Mouse (Mus musculus): Measurements from ENCODE around the gene Celsr1. TPM values are rescaled to one million over a fixed set of nuclear protein-coding genes. Genes with fewer than 3 reads are reported as not detected.

Celsr1 gene
- polyA plus RNA-seq (2015; fragmentation: Nextera tagmentation; extraction: Ambion mirVana), result 3.7 and 3.9 TPM in 2 replicates

DNA sequence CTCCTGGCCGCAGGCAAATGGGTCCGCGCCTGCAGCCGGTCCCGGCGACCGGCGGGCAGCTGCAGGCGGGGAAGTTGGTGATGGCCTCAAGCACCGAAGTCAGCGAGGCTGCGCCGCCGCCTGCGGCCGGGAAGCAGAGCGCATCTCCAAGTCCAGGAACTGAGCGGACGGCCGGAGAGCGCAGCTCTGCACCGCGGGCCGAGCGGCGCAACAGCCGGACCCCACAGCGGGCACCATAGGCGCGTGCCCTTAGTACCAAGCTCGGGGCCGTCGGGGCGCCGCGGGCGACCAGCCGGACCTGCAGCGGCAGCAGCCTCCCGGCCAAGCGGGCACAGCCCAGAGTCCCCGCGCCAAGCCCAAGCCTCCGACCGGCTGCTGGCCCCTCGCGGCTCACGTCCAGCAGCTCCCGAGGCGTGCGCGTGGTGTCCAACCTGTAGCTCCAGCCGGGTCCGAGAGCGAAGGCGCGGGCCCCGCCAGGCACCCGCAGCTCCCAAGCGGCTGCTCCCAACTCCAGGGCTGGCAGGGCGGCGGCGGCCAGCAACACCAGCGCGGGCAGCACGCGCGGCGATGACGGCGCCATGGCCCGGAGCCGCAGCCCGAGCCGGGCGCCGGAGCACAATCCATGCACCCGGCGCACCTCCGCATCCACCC is at the start of gene Celsr1:
Gene Celsr1, minus strand, starts transcription at position 587 of the 651 bp plus-strand sequence.
- Histone ChIP-seq H3K27ac (peak within 1 kb of the TSS; percentile 94), H3K9ac (peak within 1 kb of the TSS; percentile 77), H3K4me2 (peak within 1 kb of the TSS; percentile 91), H3K9me3 (replicated peaks) (peaks cover 7% of the 10 kb centered on the region), H3K4me3 (replicated peaks) (peak within 1 kb of the TSS; percentile 72), H3K36me3 (peaks cover 21% of the 10 kb centered on the region), H3K27me3 (peaks cover 31% of the 10 kb centered on the region), H3K4me1 (peaks cover 59% of the 10 kb centered on the region)
- ATAC-seq (replicated peaks; ENCODE audit: low FRiP score), result peak; percentile 25; the same call in 1 of the 2 replicates
- under 1% methylated on average over 75 of the region's 80 CpGs for WGBS

DNA sequence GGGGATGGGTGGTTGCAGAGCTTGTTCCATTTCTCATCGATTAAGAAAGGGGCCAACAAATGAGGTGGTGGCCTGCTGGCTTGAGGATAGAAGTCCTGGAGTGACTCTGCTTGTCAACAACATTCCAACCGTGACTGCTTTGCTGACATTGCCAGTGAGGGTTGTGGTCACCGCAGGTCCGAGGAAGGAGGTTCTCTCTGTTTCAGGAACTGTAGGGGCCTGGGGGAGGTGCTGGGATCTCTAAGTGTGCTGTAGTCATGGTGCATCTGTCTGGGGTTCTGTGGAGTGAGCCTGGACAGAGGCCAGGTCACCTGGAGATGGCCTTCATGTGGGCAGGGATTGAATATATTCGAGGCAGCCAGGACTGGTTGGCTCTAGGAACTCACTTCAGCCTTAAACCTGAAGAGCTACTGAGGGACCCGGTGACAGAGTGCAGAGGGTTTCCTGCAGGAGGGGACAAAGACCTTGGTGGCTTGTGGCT is 49.7 kb upstream of the Celsr1 start:
- H3K9ac ChIP-seq, result no peak overlapping the region
- H3K27ac ChIP-seq, result 0 out of 2 replicates have a peak overlapping the region, but pooled peaks have one; percentile 20
- 30% methylated on average over 6 of the region's 6 CpGs for WGBS
- H3K36me3 ChIP-seq, result no peaks in the 10 kb centered on the region
- H3K9me3 ChIP-seq (replicated peaks), result no peaks in the 10 kb centered on the region
- no peak for ATAC-seq (replicated peaks; ENCODE audit: low FRiP score)
- H3K27me3 ChIP-seq, result no peaks in the 10 kb centered on the region
- peaks cover 99% of the 10 kb centered on the region for H3K4me1 ChIP-seq
- no peak overlapping the region for H3K4me3 ChIP-seq (replicated peaks)
- H3K4me2 ChIP-seq, result no peak overlapping the region

DNA sequence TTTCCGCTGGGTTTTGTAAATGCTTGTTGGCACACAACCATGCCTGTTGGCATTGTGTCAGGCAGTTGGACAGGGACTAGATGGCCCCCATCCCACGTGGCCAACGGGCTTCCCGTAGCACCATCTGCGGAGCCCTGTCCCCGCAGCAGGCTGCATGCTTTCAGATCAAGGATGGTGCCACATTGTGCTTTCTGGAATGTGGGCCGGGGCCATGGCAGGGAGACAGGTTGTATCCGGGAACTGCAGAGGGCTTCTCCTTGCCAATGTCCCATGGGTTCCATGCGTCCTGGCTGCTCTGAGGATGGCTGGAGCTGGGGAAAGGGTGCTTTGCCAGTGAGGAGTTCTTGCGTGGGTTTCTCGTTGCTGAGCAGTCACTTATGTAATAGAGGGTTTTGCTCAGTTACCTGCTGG is 49.0 kb upstream of the Celsr1 start:
- no peak overlapping the region for H3K4me3 ChIP-seq (replicated peaks)
- H3K9me3 ChIP-seq (replicated peaks), result no peaks in the 10 kb centered on the region
- peaks cover 99% of the 10 kb centered on the region for H3K4me1 ChIP-seq
- H3K9ac ChIP-seq, result no peak overlapping the region
- 79% methylated on average over 11 of the region's 11 CpGs for WGBS
- H3K27me3 ChIP-seq, result no peaks in the 10 kb centered on the region
- no peak overlapping the region for H3K4me2 ChIP-seq
- H3K36me3 ChIP-seq, result no peaks in the 10 kb centered on the region
- H3K27ac ChIP-seq, result no peak overlapping the region
- no peak for ATAC-seq (replicated peaks; ENCODE audit: low FRiP score)

DNA sequence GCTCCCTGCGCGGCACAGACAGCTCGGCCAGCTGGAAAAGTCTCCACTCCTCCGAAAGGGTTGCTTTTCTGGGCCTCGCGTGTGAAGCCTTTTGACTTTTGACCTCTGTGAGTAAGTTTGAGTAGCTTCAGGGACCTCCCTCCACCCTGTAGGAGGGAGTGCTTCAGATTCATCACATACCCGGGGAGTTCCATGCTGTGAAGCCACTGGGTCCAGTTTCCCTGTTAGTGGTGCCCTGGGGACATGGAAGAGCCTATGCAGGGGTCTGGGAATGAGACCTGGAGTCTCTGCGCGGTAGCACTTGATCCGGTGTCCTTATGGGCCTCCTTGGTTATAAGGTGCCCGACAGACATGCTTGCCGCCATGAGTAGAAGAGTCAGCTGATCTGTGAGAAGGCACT is 48.1 kb upstream of the Celsr1 start:
- Histone ChIP-seq H3K4me2 (no peak overlapping the region), H3K27ac (peak overlapping the region; percentile 48; the same call in 1 of the 2 replicates)

DNA sequence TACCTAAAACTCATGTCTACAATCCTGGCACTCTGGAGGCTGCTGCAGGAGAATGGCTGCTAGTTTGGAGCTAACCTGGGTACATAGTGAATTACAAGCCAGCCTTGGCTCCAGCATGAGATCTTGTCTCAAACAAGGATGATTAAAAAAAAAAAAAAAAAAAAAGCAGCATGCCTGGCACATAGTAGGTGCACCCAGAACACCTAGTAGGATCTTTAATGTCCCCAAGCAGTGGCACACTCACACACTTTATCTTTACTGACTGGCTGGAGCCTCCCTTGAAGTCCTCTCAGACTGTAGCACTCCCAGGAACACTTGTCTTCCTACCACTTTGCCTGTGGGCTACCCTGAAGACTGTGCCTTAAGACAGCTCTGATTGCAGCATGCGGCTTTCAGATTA is 46.8 kb upstream of the Celsr1 start:
- ATAC-seq (replicated peaks; ENCODE audit: low FRiP score), result no peak
- H3K27ac ChIP-seq, result no peak overlapping the region
- 85% methylated on average over 1 of the region's 1 CpGs for WGBS
- no peaks in the 10 kb centered on the region for H3K27me3 ChIP-seq
- H3K36me3 ChIP-seq, result no peaks in the 10 kb centered on the region
- H3K9ac ChIP-seq, result no peak overlapping the region
- H3K4me2 ChIP-seq, result no peak overlapping the region
- peaks cover 95% of the 10 kb centered on the region for H3K4me1 ChIP-seq
- H3K9me3 ChIP-seq (replicated peaks), result no peaks in the 10 kb centered on the region
- no peak overlapping the region for H3K4me3 ChIP-seq (replicated peaks)

More for the DNA sequence above, 48.1 kb upstream of the Celsr1 start:
- Histone ChIP-seq H3K4me3 (replicated peaks) (no peak overlapping the region), H3K9ac (no peak overlapping the region), H3K36me3 (no peaks in the 10 kb centered on the region), H3K9me3 (replicated peaks) (no peaks in the 10 kb centered on the region), H3K4me1 (peaks cover 95% of the 10 kb centered on the region), H3K27me3 (no peaks in the 10 kb centered on the region)
- no peak for ATAC-seq (replicated peaks; ENCODE audit: low FRiP score)
- WGBS, result 47% methylated on average over 12 of the region's 12 CpGs

DNA sequence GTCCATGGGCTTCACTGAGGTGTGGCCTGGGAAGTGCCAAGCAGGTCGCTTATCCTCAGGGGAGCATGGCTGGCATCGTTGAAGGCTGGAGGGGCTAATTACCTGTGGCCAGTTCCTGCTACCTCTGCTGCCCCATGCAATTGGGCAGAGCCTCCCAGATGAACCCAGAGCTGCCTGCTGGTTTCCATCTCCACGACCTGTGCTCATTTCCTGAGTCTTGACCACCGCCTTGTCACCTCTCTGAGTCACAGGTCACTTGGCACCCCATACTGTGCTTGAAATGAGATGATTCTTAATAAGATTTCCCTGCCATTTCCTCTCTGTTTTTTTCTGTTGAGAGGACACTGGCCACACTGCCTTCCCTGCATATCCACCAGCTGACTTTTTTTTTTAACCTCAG is 46.3 kb upstream of the Celsr1 start:
- H3K9me3 ChIP-seq (replicated peaks), result no peaks in the 10 kb centered on the region
- no peaks in the 10 kb centered on the region for H3K36me3 ChIP-seq
- no peak overlapping the region for H3K4me3 ChIP-seq (replicated peaks)
- H3K27ac ChIP-seq, result 0 out of 2 replicates have a peak overlapping the region, but pooled peaks have one; percentile 66
- H3K9ac ChIP-seq, result no peak overlapping the region
- no peak for ATAC-seq (replicated peaks; ENCODE audit: low FRiP score)
- peaks cover 92% of the 10 kb centered on the region for H3K4me1 ChIP-seq
- 48% methylated on average over 4 of the region's 4 CpGs for WGBS
- H3K27me3 ChIP-seq, result no peaks in the 10 kb centered on the region
- no peak overlapping the region for H3K4me2 ChIP-seq

DNA sequence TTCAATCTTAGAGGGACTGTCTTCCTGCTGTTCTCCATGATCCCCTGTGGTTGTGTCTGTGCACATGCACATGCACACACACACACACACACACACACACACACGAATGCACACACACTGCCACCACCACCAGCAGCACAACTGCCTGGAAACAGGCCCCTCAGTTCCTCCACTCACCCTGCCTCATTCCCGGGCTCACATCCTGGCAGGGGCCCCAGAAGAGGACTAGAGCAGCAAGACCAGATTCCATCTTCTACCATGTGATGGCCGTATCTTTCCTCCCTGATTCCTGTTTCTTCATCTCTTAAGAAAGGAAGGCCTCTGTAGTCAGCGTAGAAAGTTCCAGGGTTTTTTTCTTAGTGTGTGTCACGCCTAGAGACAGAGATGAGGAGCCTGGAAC is 45.9 kb upstream of the Celsr1 start:
- no peak overlapping the region for H3K9ac ChIP-seq
- H3K27me3 ChIP-seq, result no peaks in the 10 kb centered on the region
- H3K36me3 ChIP-seq, result no peaks in the 10 kb centered on the region
- H3K9me3 ChIP-seq (replicated peaks), result no peaks in the 10 kb centered on the region
- 64% methylated on average over 5 of the region's 5 CpGs for WGBS
- ATAC-seq (replicated peaks; ENCODE audit: low FRiP score), result no peak
- H3K4me3 ChIP-seq (replicated peaks), result no peak overlapping the region
- H3K4me2 ChIP-seq, result no peak overlapping the region
- peak overlapping the region; percentile 66 for H3K27ac ChIP-seq
- peaks cover 91% of the 10 kb centered on the region for H3K4me1 ChIP-seq

DNA sequence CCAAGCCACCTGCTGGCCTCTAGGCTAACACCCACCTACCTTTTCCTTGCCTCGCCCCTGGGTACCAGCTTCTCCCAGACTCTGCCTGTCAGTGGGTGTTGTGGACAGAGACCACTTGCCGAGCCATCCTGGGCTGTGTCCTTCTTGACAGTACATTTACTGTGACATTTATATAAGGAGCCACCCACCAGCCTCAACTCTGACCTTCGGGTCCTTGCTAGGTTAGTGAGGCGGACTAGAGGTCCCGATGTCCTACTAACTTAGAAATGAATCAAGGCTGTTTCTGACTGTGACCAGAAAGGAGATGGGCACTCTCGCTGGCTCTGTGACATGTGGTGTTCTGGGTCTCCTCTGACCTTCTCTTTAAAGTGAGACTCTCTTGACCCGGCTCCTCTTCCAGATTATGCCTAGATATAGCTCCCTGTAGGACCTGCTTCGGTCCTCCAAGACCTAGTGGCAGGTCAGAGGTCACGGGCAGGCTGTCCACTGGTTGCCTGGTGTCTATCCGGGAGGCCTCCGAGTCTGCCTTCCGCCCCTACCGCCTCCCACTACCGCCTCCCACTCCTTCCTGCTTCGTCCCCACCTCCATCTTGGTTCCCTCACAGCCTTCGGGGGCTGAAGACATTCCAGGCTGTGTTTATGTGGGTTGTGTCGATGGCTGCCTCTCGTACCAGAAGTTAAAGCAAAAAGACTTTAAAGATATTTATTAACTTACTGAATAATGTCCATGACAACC is 45.1 kb upstream of the Celsr1 start:
- Histone ChIP-seq H3K27ac (peak overlapping the region; percentile 66), H3K9me3 (replicated peaks) (no peaks in the 10 kb centered on the region), H3K4me3 (replicated peaks) (no peak overlapping the region), H3K9ac (no peak overlapping the region), H3K36me3 (no peaks in the 10 kb centered on the region), H3K4me1 (peaks cover 89% of the 10 kb centered on the region), H3K27me3 (no peaks in the 10 kb centered on the region), H3K4me2 (no peak overlapping the region; the same call in 1 of the 2 replicates)
- 27% methylated on average over 18 of the region's 18 CpGs for WGBS
- ATAC-seq (replicated peaks; ENCODE audit: low FRiP score), result peak; percentile 36

DNA sequence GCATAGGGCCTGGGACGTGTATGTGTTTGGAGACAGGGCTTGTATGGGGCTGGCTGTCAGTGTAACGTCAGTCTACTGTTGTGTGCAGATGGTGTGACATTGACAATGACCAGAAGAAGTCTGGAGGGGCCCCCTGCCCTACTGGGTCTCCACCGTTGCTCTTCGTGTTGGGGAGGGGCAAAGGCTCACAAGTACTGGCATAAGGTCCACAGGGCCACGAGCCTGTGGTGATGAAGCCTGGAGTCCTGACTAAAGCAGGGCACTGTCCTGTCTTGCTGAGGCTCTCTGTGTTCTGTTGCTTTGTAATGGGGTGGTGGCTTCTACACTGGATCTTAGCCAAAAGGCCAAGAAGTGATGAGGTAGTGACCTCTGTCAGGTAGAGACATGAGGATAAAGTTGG is 44.4 kb upstream of the Celsr1 start:
- H3K27ac ChIP-seq, result no peak overlapping the region
- no peak overlapping the region for H3K4me3 ChIP-seq (replicated peaks)
- ATAC-seq (replicated peaks; ENCODE audit: low FRiP score), result no peak
- WGBS, result 61% methylated on average over 5 of the region's 5 CpGs
- no peak overlapping the region for H3K9ac ChIP-seq
- H3K36me3 ChIP-seq, result no peaks in the 10 kb centered on the region
- peaks cover 82% of the 10 kb centered on the region for H3K4me1 ChIP-seq
- no peaks in the 10 kb centered on the region for H3K27me3 ChIP-seq
- H3K9me3 ChIP-seq (replicated peaks), result no peaks in the 10 kb centered on the region
- H3K4me2 ChIP-seq, result no peak overlapping the region

DNA sequence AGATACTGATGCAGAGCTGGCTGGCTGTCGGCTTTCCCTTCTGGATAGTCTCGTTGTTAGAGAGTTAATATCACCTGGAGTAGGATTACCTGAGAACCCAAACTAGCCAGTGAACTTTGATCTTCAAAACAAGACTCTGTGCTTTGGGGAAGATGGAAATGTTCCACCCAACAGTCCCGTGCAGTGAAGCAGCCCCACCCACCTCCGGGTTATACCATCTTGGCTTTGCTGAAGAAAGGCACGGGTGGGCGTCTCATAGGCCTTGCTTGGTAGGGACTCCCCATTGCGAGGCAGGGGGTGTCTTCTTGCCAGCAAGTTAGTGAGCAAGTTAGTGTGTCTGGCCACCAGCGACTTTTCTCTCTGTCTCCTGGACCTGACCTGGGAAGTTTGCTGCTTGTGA is 42.8 kb upstream of the Celsr1 start:
- no peak overlapping the region for H3K4me3 ChIP-seq (replicated peaks)
- no peak overlapping the region for H3K4me2 ChIP-seq
- WGBS, result 67% methylated on average over 8 of the region's 8 CpGs
- H3K4me1 ChIP-seq, result peaks cover 71% of the 10 kb centered on the region
- no peak overlapping the region for H3K27ac ChIP-seq
- no peaks in the 10 kb centered on the region for H3K27me3 ChIP-seq
- H3K9me3 ChIP-seq (replicated peaks), result no peaks in the 10 kb centered on the region
- no peaks in the 10 kb centered on the region for H3K36me3 ChIP-seq
- no peak for ATAC-seq (replicated peaks; ENCODE audit: low FRiP score)
- H3K9ac ChIP-seq, result no peak overlapping the region

DNA sequence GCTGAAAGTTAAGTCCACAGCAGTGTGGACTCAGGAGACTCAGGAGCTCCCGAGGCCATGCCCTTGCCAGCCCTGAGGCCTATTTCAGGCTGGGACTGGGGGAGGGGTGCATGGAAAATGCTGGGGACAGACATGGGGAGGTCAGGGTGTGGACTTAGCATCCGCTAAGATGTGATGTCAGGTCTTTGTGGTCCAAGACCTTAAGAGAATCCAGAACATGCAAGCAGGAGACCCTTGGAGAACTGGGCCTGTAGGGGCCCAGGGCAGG is 42.4 kb upstream of the Celsr1 start:
- Histone ChIP-seq H3K9ac (no peak overlapping the region), H3K4me3 (replicated peaks) (no peak overlapping the region), H3K27ac (no peak overlapping the region), H3K4me1 (peaks cover 71% of the 10 kb centered on the region), H3K4me2 (no peak overlapping the region), H3K9me3 (replicated peaks) (no peaks in the 10 kb centered on the region), H3K27me3 (no peaks in the 10 kb centered on the region), H3K36me3 (no peaks in the 10 kb centered on the region)
- no peak for ATAC-seq (replicated peaks; ENCODE audit: low FRiP score)
- 55% methylated on average over 2 of the region's 2 CpGs for WGBS

DNA sequence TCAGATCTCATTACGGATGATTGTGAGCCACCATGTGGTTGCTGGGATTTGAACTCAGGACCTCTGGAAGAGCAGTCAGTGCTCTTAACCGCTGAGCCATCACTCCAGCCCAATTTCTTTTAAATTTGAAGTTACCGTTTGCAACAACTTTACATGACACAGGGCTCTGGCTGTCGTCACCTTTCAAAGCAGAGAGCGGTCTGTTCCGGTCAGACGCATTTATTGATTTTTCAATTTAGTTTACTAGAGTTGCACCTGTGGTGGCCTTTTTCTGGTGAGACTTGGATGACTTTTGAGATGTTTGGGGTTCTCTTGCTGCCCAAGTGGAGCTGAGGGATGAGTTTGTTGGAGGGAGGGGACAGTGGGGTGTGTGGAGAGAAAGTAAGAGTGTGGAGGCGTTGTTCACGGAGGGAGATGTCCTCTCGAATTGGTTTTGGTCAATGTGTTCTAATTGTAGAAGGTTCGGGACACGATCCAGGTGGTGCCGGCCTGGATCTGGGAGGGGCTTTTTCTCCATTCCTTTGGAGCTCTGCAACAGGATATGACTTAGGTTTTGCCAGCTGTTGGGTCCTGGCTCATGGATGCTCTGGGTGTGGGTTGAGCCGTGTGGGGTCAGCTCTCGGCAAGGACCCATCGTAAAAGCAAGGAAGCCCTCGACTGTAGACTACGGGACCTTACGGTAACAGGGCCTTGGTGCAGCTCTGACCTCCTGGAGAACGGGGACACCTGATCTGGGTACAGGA is 41.9 kb upstream of the Celsr1 start:
- Histone ChIP-seq H3K27me3 (no peaks in the 10 kb centered on the region), H3K36me3 (no peaks in the 10 kb centered on the region), H3K4me2 (no peak overlapping the region), H3K9me3 (replicated peaks) (no peaks in the 10 kb centered on the region), H3K4me3 (replicated peaks) (no peak overlapping the region), H3K9ac (no peak overlapping the region), H3K4me1 (peaks cover 71% of the 10 kb centered on the region), H3K27ac (no peak overlapping the region)
- 62% methylated on average over 20 of the region's 20 CpGs for WGBS
- ATAC-seq (replicated peaks; ENCODE audit: low FRiP score), result no peak

Data from kidney, embryonic 15.5 days (tissue).